Mouse (Mus musculus) embryonic facial prominence, embryonic 15.5 days (tissue): Measurements from ENCODE around the gene Cblc. TPM values are rescaled to one million over a fixed set of nuclear protein-coding genes. Genes with fewer than 3 reads are reported as not detected.

ENCODE experiments used
- ATAC-seq: fragments of 200-750 bp; cut with Nextera tagmentation; 2 replicates; pipeline ENCODE4 v1.8.0; 2017; ENCODE audit warnings: low read depth, moderate TSS enrichment; ENCODE audit not compliant: insufficient number of reproducible peaks, low FRiP score, low TSS enrichment
- H3K27ac ChIP-seq: fragments of 300-500 bp; sonication (generic); replicated peaks from 2 replicates; pipeline ENCODE4 v1.5.1; 2015; ENCODE audit warnings: mild to moderate bottlenecking, inconsistent platforms
- H3K27me3 ChIP-seq: fragments of 300-500 bp; sonication (generic); 2 replicates; pipeline ENCODE4 v1.6.1; 2015; ENCODE audit warnings: inconsistent platforms
- H3K36me3 ChIP-seq: fragments of 300-500 bp; sonication (generic); 2 replicates; pipeline ENCODE4 v1.6.1; 2015; ENCODE audit warnings: mild to moderate bottlenecking, inconsistent platforms
- H3K4me1 ChIP-seq: fragments of 300-500 bp; sonication (generic); 2 replicates; pipeline ENCODE4 v1.6.1; 2015; ENCODE audit warnings: inconsistent platforms
- H3K4me2 ChIP-seq: fragments of 300-500 bp; sonication (generic); replicated peaks from 2 replicates; pipeline ENCODE4 v1.6.1; 2015; ENCODE audit warnings: mild to moderate bottlenecking, inconsistent platforms
- H3K4me3 ChIP-seq: fragments of 300-500 bp; sonication (generic); replicated peaks from 2 replicates; pipeline ENCODE4 v1.5.1; 2015; ENCODE audit warnings: mild to moderate bottlenecking, inconsistent platforms
- H3K9ac ChIP-seq: fragments of 300-500 bp; sonication (generic); 2 replicates; pipeline ENCODE4 v1.6.1; 2015; ENCODE audit warnings: inconsistent platforms
- H3K9me3 ChIP-seq: fragments of 300-500 bp; sonication (generic); replicated peaks from 2 replicates; pipeline ENCODE4 v1.6.1; 2016; ENCODE audit warnings: inconsistent platforms
- WGBS: fragments of 180-500 bp; shearing (Covaris S2); methylation state at CpG from one replicate; pipeline ENCODE4 v1.1.7; 2015; 5-methylcytosine and 5-hydroxymethylcytosine counted together
- polyA plus RNA-seq: library from polyadenylated mRNA; unstranded; fragments of >200 nt; fragmentation: Nextera tagmentation; extraction: Ambion mirVana; gene quantifications from 2 replicates; pipeline ENCODE4 v1.2.1, GENCODE M21; 2015

The Cblc gene
- polyA plus RNA-seq, 1 experiment from 2014 or later, result 17.2 TPM

DNA sequence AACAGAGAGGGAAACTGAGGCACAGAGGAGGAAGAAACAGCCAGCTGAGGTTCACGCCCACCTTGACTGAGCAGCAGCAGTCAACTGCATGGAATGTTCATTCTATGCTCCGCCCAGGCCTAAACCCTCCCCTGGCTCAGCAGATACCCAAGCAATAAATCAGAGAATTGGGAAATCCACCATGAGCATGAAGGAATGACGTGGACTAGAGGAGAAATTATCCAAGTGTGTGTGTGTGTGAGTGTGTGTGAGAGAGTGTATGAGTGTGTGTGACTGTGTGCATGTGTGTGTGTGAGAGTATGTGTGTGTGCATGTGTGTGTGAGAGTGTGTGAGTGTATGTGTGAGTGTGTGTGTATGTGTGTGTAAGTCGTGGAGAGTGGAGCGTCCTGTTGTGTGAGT is 21.8 kb upstream of the Cblc start:
- Histone ChIP-seq H3K9ac (no peak overlapping the region), H3K4me1 (peaks cover 45% of the 10 kb centered on the region), H3K9me3 (no peaks in the 10 kb centered on the region), H3K27me3 (peaks cover 12% of the 10 kb centered on the region), H3K4me2 (no peak overlapping the region), H3K36me3 (no peaks in the 10 kb centered on the region), H3K27ac (no peak overlapping the region; the same call in 1 of the 2 replicates), H3K4me3 (no peak overlapping the region)
- 77% methylated on average over 5 of the region's 5 CpGs for WGBS
- no peak for ATAC-seq

- Histone ChIP-seq H3K27ac (peak overlapping the region; percentile 87), H3K27me3 (peaks cover 13% of the 10 kb centered on the region), H3K9me3 (no peaks in the 10 kb centered on the region), H3K4me1 (peaks cover 38% of the 10 kb centered on the region), H3K9ac (no peak overlapping the region), H3K4me3 (peak overlapping the region; percentile 44), H3K4me2 (peak overlapping the region; percentile 70), H3K36me3 (no peaks in the 10 kb centered on the region)
- WGBS, result 5% methylated on average over 15 of the region's 15 CpGs
- ATAC-seq, result peak; percentile 83
Observed at GRCm38 (mm10) chr7:19817382-19818105, 20.9 kb upstream of the Cblc start.

DNA sequence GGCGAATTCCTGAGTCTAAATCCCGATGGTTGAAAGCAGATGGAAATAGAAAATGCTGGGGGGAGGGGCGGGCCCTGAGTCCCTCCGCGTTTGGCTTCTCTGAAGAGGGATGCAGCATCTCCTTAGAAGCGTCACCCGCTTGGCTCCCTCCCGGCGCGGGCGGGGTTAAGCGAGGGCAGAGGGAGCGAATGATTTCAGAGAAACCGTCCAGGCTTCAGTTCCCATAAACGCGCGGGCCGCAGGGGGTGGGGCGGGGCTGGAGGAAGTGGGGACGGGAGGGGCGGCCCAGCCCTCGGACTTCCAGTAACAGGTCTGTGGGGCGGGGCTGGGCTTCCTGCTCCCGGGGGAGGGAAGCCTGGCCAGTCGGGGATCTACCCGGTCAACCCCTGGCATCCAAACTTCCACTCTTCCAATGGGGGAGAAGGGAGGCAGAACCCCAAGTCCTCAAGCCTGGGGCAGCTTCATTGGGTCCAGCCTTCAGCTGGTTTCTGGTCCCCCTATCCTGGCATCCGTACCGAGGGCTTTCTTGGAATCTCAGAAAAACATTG is 19.7 kb upstream of the Cblc start:
- Histone ChIP-seq H3K9me3 (no peaks in the 10 kb centered on the region), H3K27ac (peak overlapping the region; percentile 87), H3K36me3 (no peaks in the 10 kb centered on the region), H3K4me2 (peak overlapping the region; percentile 70), H3K9ac (peak overlapping the region; percentile 28), H3K4me3 (peak overlapping the region; percentile 44), H3K4me1 (peaks cover 34% of the 10 kb centered on the region), H3K27me3 (peaks cover 13% of the 10 kb centered on the region)
- peak; percentile 75 for ATAC-seq
- WGBS, result 1% methylated on average over 28 of the region's 28 CpGs

DNA sequence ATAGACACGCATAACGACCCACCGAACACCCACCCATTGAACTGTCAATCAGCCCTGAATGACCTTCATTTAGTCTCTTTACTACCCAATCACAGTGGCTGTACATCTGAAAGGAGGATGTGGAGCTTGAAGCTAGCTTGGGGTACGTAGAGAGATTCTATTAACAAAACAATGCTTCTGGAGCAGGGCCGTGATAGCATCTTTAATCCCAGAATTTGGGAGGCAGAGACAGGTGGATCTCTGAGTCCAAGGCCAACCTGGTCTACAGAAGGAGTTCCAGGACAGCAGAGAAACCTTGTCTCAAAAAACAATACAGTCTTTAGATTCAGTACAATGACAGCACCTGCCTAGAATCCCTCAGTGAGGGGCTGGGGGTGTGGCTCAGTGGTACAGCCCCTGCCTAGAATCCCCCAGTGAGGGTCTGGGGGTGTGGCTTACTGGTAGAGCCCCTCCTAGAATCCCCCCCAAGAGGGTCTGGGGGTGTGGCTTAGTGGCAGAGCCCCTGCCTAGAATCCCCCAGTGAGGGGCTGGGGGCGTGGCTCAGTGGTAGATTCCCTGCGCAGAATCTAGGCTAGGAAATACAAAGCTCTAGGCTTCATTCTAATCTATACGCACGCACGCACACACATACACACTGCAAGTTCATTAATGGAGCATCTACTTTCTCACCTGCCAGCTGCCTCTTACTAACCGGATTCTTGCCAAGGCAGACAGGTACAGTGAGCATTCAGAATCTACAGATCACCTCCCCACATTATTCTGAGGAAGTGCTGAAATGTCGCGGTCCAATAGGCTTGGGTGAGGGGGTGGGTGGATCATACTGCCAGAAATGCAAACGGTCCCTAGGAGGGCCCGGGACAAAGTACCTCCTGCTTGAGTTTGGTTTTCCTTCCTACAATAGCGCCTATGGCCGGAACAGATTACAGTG is 19.0 kb upstream of the Cblc start:
- peaks cover 41% of the 10 kb centered on the region for H3K4me1 ChIP-seq
- peak; percentile 16; the same call in 1 of the 2 replicates for ATAC-seq
- 0 out of 2 replicates have a peak overlapping the region, but pooled peaks have one; percentile 28 for H3K9ac ChIP-seq
- no peaks in the 10 kb centered on the region for H3K36me3 ChIP-seq
- WGBS, result 31% methylated on average over 17 of the region's 17 CpGs
- H3K4me2 ChIP-seq, result peak overlapping the region; percentile 70
- no peaks in the 10 kb centered on the region for H3K9me3 ChIP-seq
- peak overlapping the region; percentile 44 for H3K4me3 ChIP-seq
- peaks cover 19% of the 10 kb centered on the region for H3K27me3 ChIP-seq
- peak overlapping the region; percentile 87 for H3K27ac ChIP-seq

GRCm38 (mm10) chr7:19813579-19814122 is 17.0 kb upstream of the Cblc start:
- peaks cover 38% of the 10 kb centered on the region for H3K27me3 ChIP-seq
- WGBS, result 80% methylated on average over 6 of the region's 6 CpGs

GRCm38 (mm10) chr7:19813161-19813560 is 16.6 kb upstream of the Cblc start:
- Histone ChIP-seq H3K4me3 (no peak overlapping the region), H3K27ac (no peak overlapping the region), H3K4me2 (no peak overlapping the region), H3K4me1 (peaks cover 44% of the 10 kb centered on the region), H3K27me3 (peaks cover 40% of the 10 kb centered on the region), H3K36me3 (no peaks in the 10 kb centered on the region), H3K9me3 (no peaks in the 10 kb centered on the region), H3K9ac (no peak overlapping the region)
- 80% methylated on average over 4 of the region's 4 CpGs for whole genome bisulfite sequencing
- ATAC-seq, result no peak

More at GRCm38 (mm10) chr7:19813579-19814122, 17.0 kb upstream of the Cblc start:
- no peak for ATAC-seq
- Histone ChIP-seq H3K4me2 (no peak overlapping the region), H3K9ac (no peak overlapping the region), H3K36me3 (no peaks in the 10 kb centered on the region), H3K4me3 (no peak overlapping the region), H3K9me3 (no peaks in the 10 kb centered on the region), H3K27ac (no peak overlapping the region), H3K4me1 (peaks cover 49% of the 10 kb centered on the region)

GRCm38 (mm10) chr7:19811114-19811513 is 14.5 kb upstream of the Cblc start:
- WGBS, result 8% methylated on average over 22 of the region's 22 CpGs
- Histone ChIP-seq H3K4me2 (peak overlapping the region; percentile 44), H3K4me1 (peaks cover 24% of the 10 kb centered on the region), H3K27me3 (peaks cover 40% of the 10 kb centered on the region), H3K36me3 (no peaks in the 10 kb centered on the region), H3K27ac (no peak overlapping the region), H3K9ac (no peak overlapping the region), H3K4me3 (peak overlapping the region; percentile 23), H3K9me3 (no peaks in the 10 kb centered on the region)
- no peak for ATAC-seq

- Histone ChIP-seq H3K9me3 (no peaks in the 10 kb centered on the region), H3K4me3 (peak overlapping the region; percentile 14; the same call in 1 of the 2 replicates), H3K27me3 (peaks cover 40% of the 10 kb centered on the region), H3K36me3 (no peaks in the 10 kb centered on the region), H3K9ac (no peak overlapping the region), H3K4me2 (peak overlapping the region; percentile 35), H3K27ac (no peak overlapping the region), H3K4me1 (peaks cover 17% of the 10 kb centered on the region)
- 11% methylated on average over 27 of the region's 27 CpGs for WGBS
- no peak for ATAC-seq
Observed at GRCm38 (mm10) chr7:19809369-19809768, 12.8 kb upstream of the Cblc start.

- Histone ChIP-seq H3K9ac (no peak overlapping the region), H3K27ac (no peak overlapping the region), H3K4me2 (no peak overlapping the region), H3K4me1 (peaks cover 16% of the 10 kb centered on the region), H3K27me3 (peaks cover 31% of the 10 kb centered on the region), H3K36me3 (no peaks in the 10 kb centered on the region), H3K4me3 (no peak overlapping the region), H3K9me3 (no peaks in the 10 kb centered on the region)
- no peak for ATAC-seq
- WGBS, result 80% methylated on average over 8 of the region's 8 CpGs
Observed at GRCm38 (mm10) chr7:19806356-19806969, 9.9 kb upstream of the Cblc start.

GRCm38 (mm10) chr7:19802995-19803394 is 6.4 kb upstream of the Cblc start:
- no peak for ATAC-seq
- WGBS, result 21% methylated on average over 6 of the region's 7 CpGs
- no peaks in the 10 kb centered on the region for H3K9me3 ChIP-seq

More at GRCm38 (mm10) chr7:19802995-19803394, 6.4 kb upstream of the Cblc start:
- no peaks in the 10 kb centered on the region for H3K27me3 ChIP-seq
- H3K4me3 ChIP-seq, result no peak overlapping the region
- H3K27ac ChIP-seq, result no peak overlapping the region
- H3K4me1 ChIP-seq, result no peaks in the 10 kb centered on the region
- no peak overlapping the region for H3K9ac ChIP-seq
- H3K36me3 ChIP-seq, result no peaks in the 10 kb centered on the region
- H3K4me2 ChIP-seq, result no peak overlapping the region
